Mouse (Mus musculus) midbrain, embryonic 11.5 days (tissue): ENCODE measurements at regions not wholly inside any gene's neighbourhood (a gene's known extent, or its start where the extent isn't known, plus 50 kb on each side); places are given as distances from the start of the nearest gene placed in this dataset.

ENCODE experiments used
- ATAC-seq: fragments of 200-750 bp; cut with Nextera tagmentation; 2 replicates; pipeline ENCODE4 v1.8.0; 2017; ENCODE audit warnings: moderate TSS enrichment, moderate library complexity; ENCODE audit not compliant: low FRiP score
- DNase-seq: peaks from one replicate; pipeline ENCODE4 v3.0.0; 2015; ENCODE audit warnings: low spot score; ENCODE audit errors: missing footprints
- H3K27ac ChIP-seq: fragments of 300-500 bp; sonication (generic); 2 replicates; pipeline ENCODE4 v1.5.1; 2014; ENCODE audit warnings: low read depth, low read length
- H3K27me3 ChIP-seq: fragments of 300-500 bp; sonication (generic); 2 replicates; pipeline ENCODE4 v1.6.1; 2014; ENCODE audit warnings: mild to moderate bottlenecking, low read length, moderate library complexity, mixed read lengths; ENCODE audit not compliant: control insufficient read depth, insufficient read depth
- H3K36me3 ChIP-seq: fragments of 300-500 bp; sonication (generic); 2 replicates; pipeline ENCODE4 v1.6.1; 2014; ENCODE audit warnings: mild to moderate bottlenecking, low read length, moderate library complexity, mixed read lengths; ENCODE audit not compliant: control insufficient read depth, insufficient read depth
- H3K4me1 ChIP-seq: fragments of 300-500 bp; sonication (generic); 2 replicates; pipeline ENCODE4 v1.6.1; 2014; ENCODE audit warnings: low read length; ENCODE audit not compliant: control insufficient read depth, insufficient read depth
- H3K4me2 ChIP-seq: fragments of 300-500 bp; sonication (generic); 2 replicates; pipeline ENCODE4 v1.6.1; 2014; ENCODE audit warnings: mild to moderate bottlenecking, moderate library complexity
- H3K4me3 ChIP-seq: fragments of 300-500 bp; sonication (generic); 2 replicates; pipeline ENCODE4 v1.5.1; 2014; ENCODE audit warnings: low read depth, low read length
- H3K9ac ChIP-seq: fragments of 300-500 bp; sonication (generic); 2 replicates; pipeline ENCODE4 v1.6.1; 2014; ENCODE audit warnings: low read length
- H3K9me3 ChIP-seq: fragments of 300-500 bp; sonication (generic); 2 replicates; pipeline ENCODE4 v1.6.1; 2016; ENCODE audit warnings: low read length; ENCODE audit not compliant: control insufficient read depth
- WGBS: fragments of 180-500 bp; shearing (Covaris S2); extraction: QIAGEN DNeasy Blood & Tissue Kit; methylation state at CpG from one replicate; pipeline ENCODE4 v1.1.7; 2014; 5-methylcytosine and 5-hydroxymethylcytosine counted together

GRCm38 (mm10) chrX:11940246-11940645 lies 219.9 kb downstream of the Bcor start:
- ATAC-seq, result no peak
- Histone ChIP-seq H3K27me3 (no peaks in the 10 kb centered on the region), H3K9ac (no peak overlapping the region), H3K36me3 (no peaks in the 10 kb centered on the region), H3K9me3 (no peaks in the 10 kb centered on the region), H3K27ac (no peak overlapping the region), H3K4me3 (no peak overlapping the region), H3K4me2 (no peak overlapping the region), H3K4me1 (no peaks in the 10 kb centered on the region)
- DNase-seq, result no peak
- 75% methylated on average over 2 of the region's 2 CpGs for WGBS

GRCm38 (mm10) chrX:11943367-11943766 lies 216.8 kb downstream of the Bcor start:
- H3K9ac ChIP-seq, result no peak overlapping the region
- DNase-seq, result no peak
- no peaks in the 10 kb centered on the region for H3K4me1 ChIP-seq
- no peak overlapping the region for H3K4me2 ChIP-seq
- no peak for ATAC-seq
- H3K27ac ChIP-seq, result no peak overlapping the region
- H3K4me3 ChIP-seq, result no peak overlapping the region
- WGBS, result 79% methylated on average over 10 of the region's 10 CpGs
- H3K27me3 ChIP-seq, result peaks cover 5% of the 10 kb centered on the region; the same call in 1 of the 2 replicates
- no peaks in the 10 kb centered on the region for H3K9me3 ChIP-seq
- no peaks in the 10 kb centered on the region for H3K36me3 ChIP-seq

GRCm38 (mm10) chrX:11944574-11944973 lies 215.6 kb downstream of the Bcor start:
- H3K27me3 ChIP-seq, result peaks cover 5% of the 10 kb centered on the region; the same call in 1 of the 2 replicates

GRCm38 (mm10) chrX:11945280-11945679 lies 214.9 kb downstream of the Bcor start:
- no peaks in the 10 kb centered on the region for H3K4me1 ChIP-seq
- no peaks in the 10 kb centered on the region for H3K36me3 ChIP-seq
- H3K4me3 ChIP-seq, result no peak overlapping the region
- no peak for ATAC-seq
- no peaks in the 10 kb centered on the region for H3K9me3 ChIP-seq
- no peak overlapping the region for H3K9ac ChIP-seq
- H3K27me3 ChIP-seq, result peaks cover 5% of the 10 kb centered on the region; the same call in 1 of the 2 replicates
- H3K27ac ChIP-seq, result no peak overlapping the region
- 28% methylated on average over 1 of the region's 1 CpGs for WGBS
- H3K4me2 ChIP-seq, result no peak overlapping the region
- no peak for DNase-seq

More at GRCm38 (mm10) chrX:11944574-11944973, 215.6 kb downstream of the Bcor start:
- no peaks in the 10 kb centered on the region for H3K36me3 ChIP-seq
- no peak overlapping the region for H3K27ac ChIP-seq
- WGBS, result 39% methylated on average over 6 of the region's 6 CpGs
- DNase-seq, result no peak
- H3K4me1 ChIP-seq, result no peaks in the 10 kb centered on the region
- ATAC-seq, result no peak
- no peak overlapping the region for H3K4me2 ChIP-seq
- H3K4me3 ChIP-seq, result no peak overlapping the region
- no peak overlapping the region for H3K9ac ChIP-seq
- H3K9me3 ChIP-seq, result no peaks in the 10 kb centered on the region

GRCm38 (mm10) chrX:11952193-11952592 lies 208.0 kb downstream of the Bcor start:
- H3K4me2 ChIP-seq, result no peak overlapping the region
- no peaks in the 10 kb centered on the region for H3K36me3 ChIP-seq
- H3K9ac ChIP-seq, result no peak overlapping the region
- H3K27me3 ChIP-seq, result no peaks in the 10 kb centered on the region
- H3K27ac ChIP-seq, result no peak overlapping the region
- H3K9me3 ChIP-seq, result no peaks in the 10 kb centered on the region
- WGBS, result 55% methylated on average over 2 of the region's 2 CpGs
- H3K4me3 ChIP-seq, result no peak overlapping the region
- H3K4me1 ChIP-seq, result no peaks in the 10 kb centered on the region
- ATAC-seq (no peak), DNase-seq (no peak)

- Histone ChIP-seq H3K27ac (no peak overlapping the region), H3K4me1 (no peaks in the 10 kb centered on the region), H3K9me3 (no peaks in the 10 kb centered on the region), H3K36me3 (no peaks in the 10 kb centered on the region), H3K9ac (no peak overlapping the region), H3K4me3 (no peak overlapping the region), H3K27me3 (no peaks in the 10 kb centered on the region; the same call in 1 of the 2 replicates), H3K4me2 (no peak overlapping the region)
- ATAC-seq (no peak), DNase-seq (no peak)
- 86% methylated on average over 3 of the region's 3 CpGs for WGBS
These were observed 204.0 kb downstream of the Bcor start for GRCm38 (mm10) chrX:11956194-11956593.

GRCm38 (mm10) chrX:11957011-11957410 lies 203.1 kb downstream of the Bcor start:
- H3K9me3 ChIP-seq, result no peaks in the 10 kb centered on the region
- no peak for DNase-seq
- H3K9ac ChIP-seq, result no peak overlapping the region
- no peak overlapping the region for H3K4me2 ChIP-seq
- no peaks in the 10 kb centered on the region for H3K4me1 ChIP-seq
- ATAC-seq, result no peak
- H3K27me3 ChIP-seq, result no peaks in the 10 kb centered on the region; the same call in 1 of the 2 replicates
- no peak overlapping the region for H3K27ac ChIP-seq
- H3K4me3 ChIP-seq, result no peak overlapping the region
- 40% methylated on average over 6 of the region's 6 CpGs for WGBS
- no peaks in the 10 kb centered on the region for H3K36me3 ChIP-seq

- Histone ChIP-seq H3K4me2 (no peak overlapping the region), H3K9ac (no peak overlapping the region), H3K9me3 (no peaks in the 10 kb centered on the region), H3K27me3 (no peaks in the 10 kb centered on the region; the same call in 1 of the 2 replicates), H3K4me1 (no peaks in the 10 kb centered on the region), H3K36me3 (no peaks in the 10 kb centered on the region), H3K27ac (no peak overlapping the region), H3K4me3 (no peak overlapping the region)
- DNase-seq (no peak), ATAC-seq (no peak)
- 66% methylated on average over 8 of the region's 8 CpGs for WGBS
These were observed 200.1 kb downstream of the Bcor start for GRCm38 (mm10) chrX:11959871-11960552.

GRCm38 (mm10) chrX:11961350-11961749 lies 198.8 kb downstream of the Bcor start:
- Histone ChIP-seq H3K27ac (no peak overlapping the region), H3K36me3 (no peaks in the 10 kb centered on the region), H3K9ac (no peak overlapping the region), H3K4me2 (no peak overlapping the region), H3K27me3 (no peaks in the 10 kb centered on the region; the same call in 1 of the 2 replicates), H3K9me3 (no peaks in the 10 kb centered on the region), H3K4me1 (no peaks in the 10 kb centered on the region), H3K4me3 (no peak overlapping the region)
- 63% methylated on average over 2 of the region's 2 CpGs for WGBS
- DNase-seq (no peak), ATAC-seq (no peak)
